Mouse (Mus musculus): ENCODE measurements around the gene Atf3. TPM values are rescaled to one million over a fixed set of nuclear protein-coding genes. Genes with fewer than 3 reads are reported as not detected.

The Atf3 gene
- polyA plus RNA-seq, 1 experiment: not detected

GRCm38 (mm10) chr1:191183163-191184065 lies 34.4 kb downstream of the Atf3 start:
- Histone ChIP-seq H3K27me3 (ENCODE audit: control insufficient read depth, insufficient read depth, low read length) (peaks cover 4% of the 10 kb centered on the region), H3K36me3 (ENCODE audit: control insufficient read depth, insufficient read depth, low read length) (no peaks in the 10 kb centered on the region), H3K4me1 (ENCODE audit: control insufficient read depth, insufficient read depth, low read length) (peaks cover 24% of the 10 kb centered on the region), H3K27ac (ENCODE audit: control insufficient read depth, insufficient read depth, low read depth, low read length) (no peak overlapping the region), H3K4me3 (ENCODE audit: control insufficient read depth, low read depth, low read length) (peak overlapping the region; percentile 58)
- TF ChIP-seq POLR2A (IDR thresholded peaks at IDR 0.05; ENCODE audit: control insufficient read depth, low read depth, low read length) (peak; percentile 43; the same call in 1 of the 2 replicates), CTCF (IDR thresholded peaks at IDR 0.05; ENCODE audit: control insufficient read depth, insufficient read depth, insufficient replicate concordance, low read depth, low read length) (no peak)

GRCm38 (mm10) chr1:191182431-191183162 lies 35.2 kb downstream of the Atf3 start:
- Histone ChIP-seq H3K36me3 (ENCODE audit: control insufficient read depth, insufficient read depth, low read length) (no peaks in the 10 kb centered on the region), H3K27ac (ENCODE audit: control insufficient read depth, insufficient read depth, low read depth, low read length) (no peak overlapping the region), H3K27me3 (ENCODE audit: control insufficient read depth, insufficient read depth, low read length) (peaks cover 4% of the 10 kb centered on the region), H3K4me3 (ENCODE audit: control insufficient read depth, low read depth, low read length) (peak overlapping the region; percentile 58), H3K4me1 (ENCODE audit: control insufficient read depth, insufficient read depth, low read length) (peaks cover 24% of the 10 kb centered on the region)
- TF ChIP-seq POLR2A (IDR thresholded peaks at IDR 0.05; ENCODE audit: control insufficient read depth, low read depth, low read length) (no peak), CTCF (IDR thresholded peaks at IDR 0.05; ENCODE audit: control insufficient read depth, insufficient read depth, insufficient replicate concordance, low read depth, low read length) (no peak)

- no peak overlapping the region for H3K27ac ChIP-seq (ENCODE audit: control insufficient read depth, insufficient read depth, low read depth, low read length)
- peaks cover 4% of the 10 kb centered on the region for H3K27me3 ChIP-seq (ENCODE audit: control insufficient read depth, insufficient read depth, low read length)
- no peaks in the 10 kb centered on the region for H3K36me3 ChIP-seq (ENCODE audit: control insufficient read depth, insufficient read depth, low read length)
- H3K4me3 ChIP-seq (ENCODE audit: control insufficient read depth, low read depth, low read length): no peak overlapping the region
- peaks cover 24% of the 10 kb centered on the region for H3K4me1 ChIP-seq (ENCODE audit: control insufficient read depth, insufficient read depth, low read length)
- TF ChIP-seq CTCF (IDR thresholded peaks at IDR 0.05; ENCODE audit: control insufficient read depth, insufficient read depth, insufficient replicate concordance, low read depth, low read length) (no peak), POLR2A (IDR thresholded peaks at IDR 0.05; ENCODE audit: control insufficient read depth, low read depth, low read length) (no peak)
Observed at GRCm38 (mm10) chr1:191181469-191182259, 36.2 kb downstream of the Atf3 start.

- H3K36me3 ChIP-seq (ENCODE audit: control insufficient read depth, insufficient read depth, low read length): no peaks in the 10 kb centered on the region
- TF ChIP-seq CTCF (IDR thresholded peaks at IDR 0.05; ENCODE audit: control insufficient read depth, insufficient read depth, insufficient replicate concordance, low read depth, low read length) (no peak), POLR2A (IDR thresholded peaks at IDR 0.05; ENCODE audit: control insufficient read depth, low read depth, low read length) (no peak)
- H3K4me3 ChIP-seq (ENCODE audit: control insufficient read depth, low read depth, low read length): no peak overlapping the region
- peaks cover 21% of the 10 kb centered on the region for H3K4me1 ChIP-seq (ENCODE audit: control insufficient read depth, insufficient read depth, low read length)
- H3K27ac ChIP-seq (ENCODE audit: control insufficient read depth, insufficient read depth, low read depth, low read length): no peak overlapping the region
- peaks cover 3% of the 10 kb centered on the region; the same call in 1 of the 2 replicates for H3K27me3 ChIP-seq (ENCODE audit: control insufficient read depth, insufficient read depth, low read length)
Observed at GRCm38 (mm10) chr1:191180397-191180796, 37.4 kb downstream of the Atf3 start.

GRCm38 (mm10) chr1:191179846-191180245 lies 38.0 kb downstream of the Atf3 start:
- TF ChIP-seq POLR2A (IDR thresholded peaks at IDR 0.05; ENCODE audit: control insufficient read depth, low read depth, low read length): no peak
- TF ChIP-seq CTCF (IDR thresholded peaks at IDR 0.05; ENCODE audit: control insufficient read depth, insufficient read depth, insufficient replicate concordance, low read depth, low read length): no peak
- peaks cover under 1% of the 10 kb centered on the region; the same call in 1 of the 2 replicates for H3K27me3 ChIP-seq (ENCODE audit: control insufficient read depth, insufficient read depth, low read length)
- no peaks in the 10 kb centered on the region for H3K36me3 ChIP-seq (ENCODE audit: control insufficient read depth, insufficient read depth, low read length)
- H3K4me1 ChIP-seq (ENCODE audit: control insufficient read depth, insufficient read depth, low read length): peaks cover 17% of the 10 kb centered on the region
- H3K4me3 ChIP-seq (ENCODE audit: control insufficient read depth, low read depth, low read length): no peak overlapping the region
- H3K27ac ChIP-seq (ENCODE audit: control insufficient read depth, insufficient read depth, low read depth, low read length): no peak overlapping the region

- TF ChIP-seq POLR2A (IDR thresholded peaks at IDR 0.05; ENCODE audit: control insufficient read depth, low read depth, low read length): no peak
- TF ChIP-seq CTCF (IDR thresholded peaks at IDR 0.05; ENCODE audit: control insufficient read depth, insufficient read depth, insufficient replicate concordance, low read depth, low read length): no peak
- Histone ChIP-seq H3K36me3 (ENCODE audit: control insufficient read depth, insufficient read depth, low read length) (no peaks in the 10 kb centered on the region), H3K4me3 (ENCODE audit: control insufficient read depth, low read depth, low read length) (no peak overlapping the region), H3K27ac (ENCODE audit: control insufficient read depth, insufficient read depth, low read depth, low read length) (no peak overlapping the region), H3K4me1 (ENCODE audit: control insufficient read depth, insufficient read depth, low read length) (peaks cover 7% of the 10 kb centered on the region), H3K27me3 (ENCODE audit: control insufficient read depth, insufficient read depth, low read length) (no peaks in the 10 kb centered on the region)
Observed at GRCm38 (mm10) chr1:191178511-191179188, 39.2 kb downstream of the Atf3 start.

Data from testis, adult 2 months (tissue).